Comparison of ENCODE assay signal across 10 mouse cellular contexts in genomic region chr5:124193286-124194112, GRCm38 (mm10). TPM values are rescaled to one million over a fixed set of nuclear protein-coding genes. Genes with fewer than 3 reads are reported as not detected.
DNase-seq lines count a peak whose midpoint lies in the region; ATAC-seq lines count a peak whose summit lies in the region.
"Had no signal": no experiment of that assay in that cellular context is flagged by ENCODE, and none has a peak within 500 bp of the region (broad histone marks: within the 10 kb centered on the region; RNA-seq: fewer than 3 reads in every experiment).

No protein-coding gene starts in this region.

- no peak for DNase-seq in intestine, embryonic 14.5 days (ENCODE audit: low spot score)
- DNase-seq in thymus, postnatal 0 days (ENCODE audit: low spot score) = peak; percentile 73
- no peak for DNase-seq in MN1 (ENCODE audit: low spot score)
- DNase-seq in lung, postnatal 14 days = no peak
- no peak for DNase-seq in gastrocnemius, adult 18-20 months (ENCODE audit: low spot score)
- DNase-seq: cerebellum, adult 11 months; liver, embryonic 13.5 days had no signal

- H3K36me3 ChIP-seq in intestine, embryonic 14.5 days (ENCODE audit: control insufficient read depth, insufficient read depth, low read length) = no peaks in the 10 kb centered on the region
- no peaks in the 10 kb centered on the region for H3K36me3 ChIP-seq in intestine, embryonic 16.5 days (ENCODE audit: control insufficient read depth, insufficient read depth, low read length)
- no peaks in the 10 kb centered on the region for H3K36me3 ChIP-seq in forebrain, embryonic 12.5 days (replicated peaks)
- H3K36me3 ChIP-seq in midbrain, embryonic 12.5 days = no peaks in the 10 kb centered on the region
- H3K36me3 ChIP-seq: liver, embryonic 13.5 days had no signal

- ATAC-seq in intestine, embryonic 14.5 days (replicated peaks; ENCODE audit: low FRiP score, low TSS enrichment, low read depth) = 0 out of 2 replicates have a peak, but pooled peaks have one; percentile 36
- ATAC-seq in intestine, embryonic 16.5 days = no peak
- peak; percentile 63; the same call in 1 of the 2 replicates for ATAC-seq in forebrain, embryonic 12.5 days (ENCODE audit: low FRiP score)
- ATAC-seq in midbrain, embryonic 12.5 days (ENCODE audit: low FRiP score, low read depth) = peak; percentile 60; the same call in 1 of the 2 replicates

- no peak overlapping the region for H3K9ac ChIP-seq in intestine, embryonic 14.5 days (ENCODE audit: low read length)
- H3K9ac ChIP-seq in intestine, embryonic 16.5 days (ENCODE audit: low read depth, low read length) = no peak overlapping the region
- H3K9ac ChIP-seq in forebrain, embryonic 12.5 days = 0 out of 2 replicates have a peak overlapping the region, but pooled peaks have one; percentile 22
- H3K9ac ChIP-seq in midbrain, embryonic 12.5 days (replicated peaks) = no peak overlapping the region
- H3K9ac ChIP-seq: liver, embryonic 13.5 days had no signal

- 75% methylated on average over 24 of the region's 24 CpGs for WGBS in intestine, embryonic 14.5 days
- WGBS in intestine, embryonic 16.5 days = 76% methylated on average over 24 of the region's 24 CpGs
- WGBS in forebrain, embryonic 12.5 days = 60% methylated on average over 24 of the region's 24 CpGs
- WGBS in midbrain, embryonic 12.5 days = 73% methylated on average over 24 of the region's 24 CpGs

- no peak overlapping the region for H3K4me3 ChIP-seq in intestine, embryonic 14.5 days (ENCODE audit: low read depth, low read length)
- no peak overlapping the region for H3K4me3 ChIP-seq in intestine, embryonic 16.5 days (ENCODE audit: low read length)
- H3K4me3 ChIP-seq in forebrain, embryonic 12.5 days (replicated peaks) = no peak overlapping the region
- no peak overlapping the region for H3K4me3 ChIP-seq in midbrain, embryonic 12.5 days
- H3K4me3 ChIP-seq: liver, embryonic 13.5 days had no signal

- H3K9me3 ChIP-seq in intestine, embryonic 14.5 days (ENCODE audit: control insufficient read depth, low read length) = no peaks in the 10 kb centered on the region
- no peaks in the 10 kb centered on the region for H3K9me3 ChIP-seq in intestine, embryonic 16.5 days (ENCODE audit: control insufficient read depth, low read length)
- no peaks in the 10 kb centered on the region for H3K9me3 ChIP-seq in forebrain, embryonic 12.5 days
- no peaks in the 10 kb centered on the region for H3K9me3 ChIP-seq in midbrain, embryonic 12.5 days
- H3K9me3 ChIP-seq: liver, embryonic 13.5 days had no signal

- no peak overlapping the region for H3K4me2 ChIP-seq in intestine, embryonic 14.5 days (ENCODE audit: low read length)
- H3K4me2 ChIP-seq in intestine, embryonic 16.5 days (ENCODE audit: low read depth, low read length) = no peak overlapping the region
- peak overlapping the region; percentile 27 for H3K4me2 ChIP-seq in forebrain, embryonic 12.5 days
- peak overlapping the region; percentile 25; the same call in 1 of the 2 replicates for H3K4me2 ChIP-seq in midbrain, embryonic 12.5 days (replicated peaks)
- H3K4me2 ChIP-seq: liver, embryonic 13.5 days had no signal

- H3K27me3 ChIP-seq in intestine, embryonic 14.5 days (replicated peaks; ENCODE audit: control insufficient read depth, insufficient read depth, low read length) = no peaks in the 10 kb centered on the region
- no peaks in the 10 kb centered on the region for H3K27me3 ChIP-seq in intestine, embryonic 16.5 days (replicated peaks; ENCODE audit: control insufficient read depth, insufficient read depth, low read length)
- peaks cover 4% of the 10 kb centered on the region; the same call in 1 of the 2 replicates for H3K27me3 ChIP-seq in forebrain, embryonic 12.5 days
- no peaks in the 10 kb centered on the region; the same call in 1 of the 2 replicates for H3K27me3 ChIP-seq in midbrain, embryonic 12.5 days
- H3K27me3 ChIP-seq: liver, embryonic 13.5 days had no signal

- no peak overlapping the region for H3K27ac ChIP-seq in intestine, embryonic 14.5 days (ENCODE audit: low read depth)
- no peak overlapping the region for H3K27ac ChIP-seq in intestine, embryonic 16.5 days (ENCODE audit: low read length)
- peak overlapping the region; percentile 50 for H3K27ac ChIP-seq in forebrain, embryonic 12.5 days
- H3K27ac ChIP-seq in midbrain, embryonic 12.5 days (replicated peaks) = 0 out of 2 replicates have a peak overlapping the region, but pooled peaks have one; percentile 47
- H3K27ac ChIP-seq: liver, embryonic 13.5 days had no signal

- H3K4me1 ChIP-seq in intestine, embryonic 14.5 days (replicated peaks; ENCODE audit: control insufficient read depth, insufficient read depth, low read length) = no peaks in the 10 kb centered on the region; the same call in 1 of the 2 replicates
- H3K4me1 ChIP-seq in intestine, embryonic 16.5 days (ENCODE audit: control insufficient read depth, insufficient read depth, low read length) = peaks cover 27% of the 10 kb centered on the region; the same call in 1 of the 2 replicates
- H3K4me1 ChIP-seq in forebrain, embryonic 12.5 days = peaks cover 41% of the 10 kb centered on the region
- H3K4me1 ChIP-seq in midbrain, embryonic 12.5 days = peaks cover 33% of the 10 kb centered on the region

RNA-seq across cellular contexts. Expression of gene Pitpnm2, which starts 56.1 kb away (rescaled TPM):
- 6.2 and 6.7 TPM in 2 replicates for polyA plus RNA-seq in intestine, embryonic 14.5 days (2014; fragmentation: Nextera tagmentation; extraction: Ambion mirVana)
- 1.8 and 2.4 TPM in 2 replicates for polyA plus RNA-seq in intestine, embryonic 16.5 days (2015; fragmentation: Nextera tagmentation; extraction: Ambion mirVana)
- 6.8 and 8.9 TPM in 2 replicates for polyA plus RNA-seq in forebrain, embryonic 12.5 days (2016; fragmentation: Nextera tagmentation; extraction: Ambion mirVana)
- polyA plus RNA-seq in midbrain, embryonic 12.5 days (2016; fragmentation: Nextera tagmentation; extraction: Ambion mirVana) = 6.0 and 7.2 TPM in 2 replicates
- 22.6 and 33.9 TPM in 2 replicates for polyA plus RNA-seq in thymus, postnatal 0 days (2015; fragmentation: Nextera tagmentation; extraction: Ambion mirVana)
- total RNA-seq in gastrocnemius, adult 18-20 months (2021) = 10 to 100 TPM; 19.6 to 20.9 TPM

Comparison
In these comparisons a context has a peak if more than half of its experiments do, and no peak if none do; other contexts are left out.
1. H3K27ac ChIP-seq: peak in forebrain, embryonic 12.5 days (single experiment) and midbrain, embryonic 12.5 days (single experiment); none in intestine, embryonic 14.5 days (single experiment) and intestine, embryonic 16.5 days (single experiment).
2. H3K4me2 ChIP-seq: peak in forebrain, embryonic 12.5 days (single experiment) and midbrain, embryonic 12.5 days (single experiment); none in intestine, embryonic 14.5 days (single experiment) and intestine, embryonic 16.5 days (single experiment).